In genomic region chr13:24128731-24129130, GRCm38 (mm10) we compare ENCODE assay signal across 22 mouse cellular contexts.
DNase-seq lines count a peak whose midpoint lies in the region; ATAC-seq and TF ChIP-seq lines count a peak whose summit lies in the region.
"Had no signal": no experiment of that assay in that cellular context is flagged by ENCODE, and none has a peak within 500 bp of the region (broad histone marks: within the 10 kb centered on the region; RNA-seq: fewer than 3 reads in every experiment).

No protein-coding gene starts in this region.

- H3K9ac ChIP-seq in heart, embryonic 12.5 days = no peak overlapping the region
- no peak overlapping the region for H3K9ac ChIP-seq in liver, adult 2 months (ENCODE audit: low read depth, low read length)
- H3K9ac ChIP-seq in liver, postnatal 0 days (replicated peaks) = no peak overlapping the region
- no peak overlapping the region for H3K9ac ChIP-seq in liver, embryonic 12.5 days

- no peak for TF ChIP-seq EP300 in liver, postnatal 0 days (IDR thresholded peaks at IDR 0.05; ENCODE audit: low read depth)

- peaks cover 37% of the 10 kb centered on the region for H3K27me3 ChIP-seq in heart, embryonic 10.5 days (ENCODE audit: insufficient read depth, poor library complexity, severe bottlenecking)
- H3K27me3 ChIP-seq in heart, embryonic 12.5 days (replicated peaks) = peaks cover 39% of the 10 kb centered on the region
- no peaks in the 10 kb centered on the region for H3K27me3 ChIP-seq in liver, adult 2 months (ENCODE audit: control insufficient read depth, insufficient read depth, low read length)
- no peaks in the 10 kb centered on the region for H3K27me3 ChIP-seq in liver, postnatal 0 days (ENCODE audit: insufficient read depth, low read length)
- H3K27me3 ChIP-seq in liver, embryonic 12.5 days (replicated peaks) = no peaks in the 10 kb centered on the region
- H3K27me3 ChIP-seq: CH12.LX, Patski had no signal

- no peaks in the 10 kb centered on the region for H3K4me1 ChIP-seq in heart, embryonic 10.5 days
- H3K4me1 ChIP-seq in heart, embryonic 12.5 days (replicated peaks) = no peaks in the 10 kb centered on the region
- no peaks in the 10 kb centered on the region for H3K4me1 ChIP-seq in liver, adult 2 months (ENCODE audit: control insufficient read depth, insufficient read depth, low read length)
- H3K4me1 ChIP-seq in liver, postnatal 0 days (ENCODE audit: insufficient read depth) = peaks cover under 1% of the 10 kb centered on the region; the same call in 1 of the 2 replicates
- no peaks in the 10 kb centered on the region for H3K4me1 ChIP-seq in liver, embryonic 12.5 days

- no peaks in the 10 kb centered on the region for H3K36me3 ChIP-seq in heart, embryonic 10.5 days
- no peaks in the 10 kb centered on the region for H3K36me3 ChIP-seq in heart, embryonic 12.5 days
- H3K36me3 ChIP-seq in liver, adult 2 months (ENCODE audit: control insufficient read depth, insufficient read depth, low read length) = peaks cover 11% of the 10 kb centered on the region; the same call in 1 of the 2 replicates
- H3K36me3 ChIP-seq in liver, postnatal 0 days (replicated peaks; ENCODE audit: insufficient read depth, low read length) = 0 out of 2 replicates have a peak, but pooled peaks cover 3% of the 10 kb centered on the region
- no peaks in the 10 kb centered on the region for H3K36me3 ChIP-seq in liver, embryonic 12.5 days
- H3K36me3 ChIP-seq: G1E had no signal

- DNase-seq in heart, adult 11 months = peak; percentile 57
- no peak for DNase-seq in heart, adult 18-20 months
- peak; percentile 51 for DNase-seq in heart, embryonic 10.5 days (ENCODE audit: low spot score)
- peak; percentile 55 for DNase-seq in liver, adult 2 months (ENCODE audit: extremely low read depth, low read depth, low spot score)
- DNase-seq in liver = no peak
- no peak for DNase-seq in liver, postnatal 0 days
- DNase-seq: adrenal gland, adult 2 months; adrenal gland, adult 8-10 months; adrenal gland, postnatal 10 days; adrenal gland, postnatal 14 days; adrenal gland, postnatal 25 days; adrenal gland, postnatal 36 days; B cell, adult 2 months; cerebellum, adult 11 months; cerebellum, adult 11-12 months had no signal

- no peak overlapping the region for H3K27ac ChIP-seq in heart, embryonic 10.5 days
- H3K27ac ChIP-seq in heart, embryonic 12.5 days (ENCODE audit: poor library complexity, severe bottlenecking) = no peak overlapping the region
- H3K27ac ChIP-seq in liver, adult 2 months (replicated peaks; ENCODE audit: insufficient read depth, low read depth, low read length) = no peak overlapping the region
- no peak overlapping the region for H3K27ac ChIP-seq in liver, postnatal 0 days (ENCODE audit: low read depth)
- no peak overlapping the region for H3K27ac ChIP-seq in liver, embryonic 12.5 days

- WGBS in heart, embryonic 10.5 days = 98% methylated on average over 1 of the region's 1 CpGs
- WGBS in heart, embryonic 12.5 days = 93% methylated on average over 1 of the region's 1 CpGs
- 70% methylated on average over 1 of the region's 1 CpGs for WGBS in liver, adult 2 months
- WGBS in liver, postnatal 0 days (ENCODE audit: insufficient replicate concordance) = 86% methylated on average over 1 of the region's 1 CpGs
- WGBS in liver, embryonic 12.5 days (ENCODE audit: insufficient replicate concordance) = 95% methylated on average over 1 of the region's 1 CpGs

- H3K4me3 ChIP-seq in heart, embryonic 10.5 days = no peak overlapping the region
- no peak overlapping the region for H3K4me3 ChIP-seq in heart, embryonic 12.5 days
- no peak overlapping the region for H3K4me3 ChIP-seq in liver, adult 2 months (ENCODE audit: insufficient read depth, low read depth, low read length)
- no peak overlapping the region for H3K4me3 ChIP-seq in liver, postnatal 0 days (ENCODE audit: low read depth, low read length)
- H3K4me3 ChIP-seq in liver, embryonic 12.5 days = no peak overlapping the region

- no peak for TF ChIP-seq POLR2A in liver, adult 2 months (IDR thresholded peaks at IDR 0.05; ENCODE audit: extremely low read depth, insufficient read depth, low read length)

- no peak for ATAC-seq in heart, embryonic 12.5 days (ENCODE audit: insufficient number of reproducible peaks, low FRiP score)
- peak; percentile 80 for ATAC-seq in liver, postnatal 0 days
- no peak for ATAC-seq in liver, embryonic 12.5 days
- ATAC-seq: activated CD4-positive, CD25-positive, alpha-beta regulatory T cell, adult 4 months; CD4-positive, CD25-positive, alpha-beta regulatory T cell, adult 4 months; Patski had no signal

- H3K4me2 ChIP-seq in heart, embryonic 12.5 days = no peak overlapping the region
- H3K4me2 ChIP-seq in liver, postnatal 0 days (ENCODE audit: low read depth, low read length) = no peak overlapping the region
- no peak overlapping the region for H3K4me2 ChIP-seq in liver, embryonic 12.5 days

- no peaks in the 10 kb centered on the region for H3K9me3 ChIP-seq in heart, embryonic 10.5 days
- no peaks in the 10 kb centered on the region for H3K9me3 ChIP-seq in heart, embryonic 12.5 days (replicated peaks)
- no peaks in the 10 kb centered on the region for H3K9me3 ChIP-seq in liver, postnatal 0 days (ENCODE audit: low read length)
- no peaks in the 10 kb centered on the region for H3K9me3 ChIP-seq in liver, embryonic 12.5 days (replicated peaks)
- H3K9me3 ChIP-seq: G1E had no signal

- no peaks in the 10 kb centered on the region for H3K79me2 ChIP-seq in liver, adult 2 months (ENCODE audit: control insufficient read depth, insufficient read depth, low read length)

- TF ChIP-seq CTCF in liver, adult 2 months (IDR thresholded peaks at IDR 0.05; ENCODE audit: low read depth, low read length) = no peak
- TF ChIP-seq CTCF in liver, postnatal 0 days (IDR thresholded peaks at IDR 0.05; ENCODE audit: low read depth) = no peak

Comparison
In these comparisons a context has a peak if more than half of its experiments do, and no peak if none do; other contexts are left out.
1. DNase-seq: peak in heart, adult 11 months (single experiment), heart, embryonic 10.5 days (single experiment) and liver, adult 2 months (single experiment); none in heart, adult 18-20 months (0 of 2), liver (single experiment) and liver, postnatal 0 days (single experiment).